Mouse (Mus musculus) olfactory bulb, adult 2 months (tissue): ENCODE measurements around the gene Lyrm2.

Experiments
- CTCF ChIP-seq: fragments of 200-500 bp; IDR thresholded peaks from 2 replicates; pipeline ENCODE4 v1.5.1; 2012; ENCODE audit warnings: low read depth, mild to moderate bottlenecking, low read length, moderate library complexity; ENCODE audit not compliant: insufficient read depth
- POLR2A ChIP-seq: fragments of 200-500 bp; IDR thresholded peaks from 2 replicates; pipeline ENCODE4 v1.6.1; 2012; ENCODE audit warnings: mild to moderate bottlenecking, low read depth, low read length, moderate library complexity; ENCODE audit not compliant: insufficient read depth

DNA sequence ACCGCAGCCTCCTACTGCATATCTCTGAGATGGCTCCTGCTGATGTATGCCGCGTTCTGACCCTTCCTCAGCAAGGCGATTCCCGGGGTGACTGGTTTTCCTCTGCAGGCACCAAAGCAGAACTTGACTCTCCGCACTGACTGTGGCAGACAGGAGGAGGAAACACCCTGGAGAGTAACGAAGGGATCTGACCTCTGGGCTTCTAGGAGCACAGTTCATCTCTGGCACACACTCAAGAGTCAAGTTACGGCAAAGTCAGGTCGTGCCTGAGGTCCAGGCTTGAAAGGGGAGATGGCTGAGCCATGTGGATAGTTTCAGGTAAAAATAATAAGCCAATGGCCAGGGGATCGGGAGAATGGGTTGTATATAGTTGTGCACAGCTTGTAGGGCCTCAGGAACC, 29.3 kb downstream of the Lyrm2 start:
- TF ChIP-seq CTCF (no peak), POLR2A (no peak)
